Mouse (Mus musculus): ENCODE data around the gene Fem1a. TPM values are rescaled to one million over a fixed set of nuclear protein-coding genes. Genes with fewer than 3 reads are reported as not detected.

Gene Fem1a
- polyA plus RNA-seq, 1 experiment from 2014 or later: 17.2 TPM

DNA sequence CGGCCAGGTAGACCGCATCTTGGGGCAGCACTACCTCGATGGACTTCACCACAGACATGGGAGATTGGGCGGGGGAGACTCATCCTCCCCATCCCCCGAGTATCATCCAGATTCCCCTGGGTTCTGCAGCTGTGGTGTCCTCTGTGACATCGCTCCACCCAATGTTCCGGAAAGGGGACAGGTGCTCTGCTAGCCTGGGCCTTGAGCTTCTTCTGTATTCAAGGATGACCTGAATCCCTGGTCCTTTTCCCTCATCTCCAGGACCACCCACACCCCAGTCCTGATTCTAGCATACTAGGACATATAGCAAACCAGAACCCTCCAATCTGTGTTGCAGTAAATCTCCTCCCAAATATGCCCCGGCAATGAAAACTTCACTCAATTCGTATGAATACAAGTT, 43.6 kb downstream of the Fem1a start, which contains the start of gene Arrdc5:
Arrdc5 (minus strand) TSS at position 101 of the 400 bp plus-strand sequence.
- ChIA-PET CTCF (interaction anchor here (1.5 kb wide), 1 partner anchor 9 kb away, joined by 4 read pairs; no protein-coding TSS in a partner anchor), POLR2A (interaction anchor here (0.9 kb wide), 1 partner anchor 9 kb away, joined by 4 read pairs; no protein-coding TSS in a partner anchor)
- DNase-seq (ENCODE audit: low read depth, low spot score): no peak
- H3K27me3 ChIP-seq: no peaks in the 10 kb centered on the region
- in situ Hi-C loops (cut with MboI; ENCODE audit: low pct_unique_long_range_greater_than_20kb): no loop called here
- TF ChIP-seq CTCF (IDR thresholded peaks at IDR 0.05): no peak
- no peak for ATAC-seq

DNA sequence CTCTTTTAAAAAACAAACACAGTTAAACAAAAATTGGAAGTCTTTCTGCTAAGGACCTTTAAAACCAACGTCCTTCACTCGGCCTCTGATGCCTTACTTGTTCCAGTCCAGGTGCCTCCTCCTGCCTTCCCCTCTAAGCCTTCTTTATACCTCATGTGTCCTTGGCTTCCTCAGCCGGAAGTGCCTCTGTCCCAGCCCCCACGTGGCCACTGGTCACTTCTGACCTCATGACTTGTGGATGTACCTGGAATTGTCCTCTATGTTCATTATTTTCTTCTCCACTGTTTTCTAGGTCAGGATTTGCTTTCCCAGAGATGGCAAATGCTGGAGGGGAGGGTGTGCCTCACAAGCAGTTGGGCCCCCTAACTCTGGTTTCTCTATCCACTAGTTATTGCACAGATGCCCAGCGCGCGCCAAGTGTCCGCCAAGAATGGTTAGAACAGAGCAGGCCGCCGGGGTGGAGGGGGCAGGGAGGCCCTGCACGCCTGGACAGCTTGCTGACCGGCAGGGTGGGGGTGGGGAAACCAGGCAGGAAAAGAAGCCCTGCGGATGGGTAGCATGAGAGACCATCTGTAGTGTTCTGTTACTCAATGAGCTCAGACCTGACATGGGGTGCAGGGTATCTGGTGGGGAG, 45.9 kb downstream of the Fem1a start:
- DNase-seq (ENCODE audit: low read depth, low spot score): no peak
- no peak for TF ChIP-seq CTCF (IDR thresholded peaks at IDR 0.05)
- ATAC-seq: no peak
- in situ Hi-C loops (cut with MboI; ENCODE audit: low pct_unique_long_range_greater_than_20kb): no loop called here
- POLR2A ChIA-PET: interaction anchor here (1.6 kb wide), 1 partner anchor 10 kb away, joined by 6 read pairs; the partner anchor contains the start of gene Plin3
- CTCF ChIA-PET: interaction anchor here (1.8 kb wide), 1 partner anchor 12 kb away, joined by 5 read pairs; no protein-coding TSS in a partner anchor
- no peaks in the 10 kb centered on the region for H3K27me3 ChIP-seq

DNA sequence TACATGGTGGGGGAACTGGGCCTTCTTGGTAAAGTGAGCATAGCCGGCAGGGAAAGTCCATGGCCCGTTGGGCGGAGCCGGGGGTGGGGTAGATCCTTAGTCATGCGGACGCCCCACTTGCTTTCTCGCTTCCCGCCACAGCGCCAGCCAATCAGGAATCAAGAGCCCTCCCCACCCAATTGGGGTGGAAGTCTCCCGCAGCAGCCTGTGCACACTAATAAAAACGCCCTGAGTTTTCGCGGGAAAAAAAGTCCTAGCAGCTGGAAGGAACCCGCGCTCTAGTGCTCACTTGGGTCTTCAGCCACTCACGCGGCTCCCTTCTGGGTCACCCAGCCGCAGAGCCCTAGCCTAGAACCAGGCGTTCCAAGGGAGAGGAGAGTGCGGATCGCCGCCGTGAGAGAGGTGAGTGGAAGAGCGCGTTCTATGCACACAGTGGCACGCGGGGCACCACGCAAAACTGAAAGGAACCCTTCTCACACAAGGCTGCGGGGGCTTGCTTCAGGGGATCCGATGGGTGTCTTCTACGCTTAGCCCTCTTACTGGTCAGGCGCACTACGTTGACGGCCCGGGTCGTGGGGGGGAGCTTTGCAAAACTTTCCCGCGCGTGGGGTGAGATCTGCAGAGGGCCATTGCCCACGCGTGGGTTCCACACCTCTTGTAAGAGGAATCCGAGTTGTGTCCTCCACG, 46.7 kb downstream of the Fem1a start, which contains the start of gene Uhrf1:
Uhrf1 (plus strand) TSS at position 162 of the 687 bp plus-strand sequence.
- ATAC-seq: peak; percentile 15
- DNase-seq (ENCODE audit: low read depth, low spot score): no peak
- TF ChIP-seq CTCF (IDR thresholded peaks at IDR 0.05): no peak
- CTCF ChIA-PET: interaction anchor here (1.8 kb wide), 1 partner anchor 13 kb away, joined by 5 read pairs; no protein-coding TSS in a partner anchor
- no peaks in the 10 kb centered on the region for H3K27me3 ChIP-seq
- POLR2A ChIA-PET: interaction anchor here (1.0 to 1.6 kb wide), 2 partner anchors 11 to 14 kb away, joined by 3 to 6 read pairs; partner anchors contain the start of gene Plin3
- in situ Hi-C loops (cut with MboI; ENCODE audit: low pct_unique_long_range_greater_than_20kb): no loop called here

- in situ Hi-C loops (cut with MboI; ENCODE audit: low pct_unique_long_range_greater_than_20kb): no loop called here
- CTCF ChIA-PET: interaction anchor here (1.8 kb wide), 1 partner anchor 13 kb away, joined by 5 read pairs; no protein-coding TSS in a partner anchor
- ATAC-seq (peak; percentile 95), DNase-seq (ENCODE audit: low read depth, low spot score) (no peak)
- POLR2A ChIA-PET: interaction anchor here (1.0 to 1.6 kb wide), 2 partner anchors 13 to 15 kb away, joined by 3 to 5 read pairs; no protein-coding TSS in a partner anchor
- no peak for TF ChIP-seq CTCF (IDR thresholded peaks at IDR 0.05)
- no peaks in the 10 kb centered on the region for H3K27me3 ChIP-seq
Observed at GRCm38 (mm10) chr17:56303847-56304586, 47.4 kb downstream of the Fem1a start.

DNA sequence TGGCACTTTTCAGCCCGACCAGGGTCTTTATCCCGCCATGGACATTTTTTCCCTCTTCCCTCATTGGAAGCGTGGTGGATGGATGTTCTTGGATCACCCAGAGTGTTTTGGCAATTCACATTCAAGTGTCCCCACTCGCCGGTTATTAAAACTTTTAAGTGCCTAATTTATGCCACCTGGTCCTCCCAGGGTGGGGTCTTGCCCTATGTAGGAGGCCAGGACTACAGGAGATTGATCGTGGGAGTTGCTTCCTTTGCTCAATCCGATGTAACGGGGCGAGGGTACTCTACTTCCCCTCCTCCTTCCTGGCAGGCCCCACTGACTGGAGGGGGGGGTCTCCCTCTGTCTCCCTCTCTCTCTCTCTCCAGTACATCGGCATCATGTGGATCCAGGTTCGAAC, 48.1 kb downstream of the Fem1a start:
- CTCF ChIA-PET: interaction anchor here (0.8 to 0.9 kb wide), 2 partner anchors 15 to 42 kb away, joined by 3 read pairs; no protein-coding TSS in a partner anchor
- DNase-seq (ENCODE audit: low read depth, low spot score) (no peak), ATAC-seq (no peak)
- H3K27me3 ChIP-seq: no peaks in the 10 kb centered on the region
- POLR2A ChIA-PET: interaction anchor here (0.6 to 1.6 kb wide), 3 partner anchors 13 to 280 kb away, joined by 3 to 5 read pairs (median 3); no protein-coding TSS in a partner anchor
- in situ Hi-C loops (cut with MboI; ENCODE audit: low pct_unique_long_range_greater_than_20kb): no loop called here
- TF ChIP-seq CTCF (IDR thresholded peaks at IDR 0.05): no peak

GRCm38 (mm10) chr17:56305156-56305555, 48.5 kb downstream of the Fem1a start:
- CTCF ChIA-PET: interaction anchor here (0.8 to 0.9 kb wide), 2 partner anchors 15 to 42 kb away, joined by 3 read pairs; no protein-coding TSS in a partner anchor
- ATAC-seq (no peak), DNase-seq (ENCODE audit: low read depth, low spot score) (no peak)
- H3K27me3 ChIP-seq: no peaks in the 10 kb centered on the region
- in situ Hi-C loops (cut with MboI; ENCODE audit: low pct_unique_long_range_greater_than_20kb): no loop called here
- TF ChIP-seq CTCF (IDR thresholded peaks at IDR 0.05): no peak
- POLR2A ChIA-PET: interaction anchor here (0.6 to 1.6 kb wide), 3 partner anchors 14 to 280 kb away, joined by 3 to 5 read pairs (median 3); no protein-coding TSS in a partner anchor

- DNase-seq (ENCODE audit: low read depth, low spot score) (no peak), ATAC-seq (no peak)
- no peaks in the 10 kb centered on the region for H3K27me3 ChIP-seq
- CTCF ChIA-PET: interaction anchor here (0.8 to 1.2 kb wide), 5 partner anchors 14 to 45 kb away, joined by 3 to 4 read pairs (median 3); no protein-coding TSS in a partner anchor
- POLR2A ChIA-PET: no interaction called here
- in situ Hi-C loops (cut with MboI; ENCODE audit: low pct_unique_long_range_greater_than_20kb): no loop called here
- no peak for TF ChIP-seq CTCF (IDR thresholded peaks at IDR 0.05)
Observed at GRCm38 (mm10) chr17:56305826-56306225, 49.2 kb downstream of the Fem1a start.

DNA sequence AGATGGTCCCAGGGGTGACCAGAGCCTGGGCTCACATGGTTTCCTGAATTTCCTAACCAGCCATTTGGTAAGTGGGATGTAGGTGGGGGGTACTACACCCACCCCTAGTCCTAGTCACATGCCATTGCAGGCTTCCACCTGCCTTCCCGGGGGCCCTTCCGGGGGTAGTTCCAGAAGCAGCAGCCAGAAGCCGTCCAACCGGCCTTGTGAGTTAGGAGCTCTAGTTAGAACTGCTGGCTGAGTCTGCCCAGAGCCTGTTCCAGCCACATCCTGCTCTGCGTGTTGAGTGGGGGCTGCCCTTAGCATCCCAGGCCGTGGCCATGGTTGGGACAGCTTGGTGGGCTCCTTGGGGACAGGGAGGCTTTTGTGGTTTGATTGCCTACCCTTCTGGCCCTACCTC, 51.5 kb downstream of the Fem1a start:
- in situ Hi-C loops (cut with MboI; ENCODE audit: low pct_unique_long_range_greater_than_20kb): no loop called here
- CTCF ChIA-PET: interaction anchor here (1.5 to 1.8 kb wide), 2 partner anchors 17 to 26 kb away, joined by 5 to 8 read pairs; no protein-coding TSS in a partner anchor
- H3K27me3 ChIP-seq: no peaks in the 10 kb centered on the region
- ATAC-seq: no peak
- DNase-seq (ENCODE audit: low read depth, low spot score): no peak
- TF ChIP-seq CTCF (IDR thresholded peaks at IDR 0.05): no peak
- POLR2A ChIA-PET: interaction anchor here (0.7 to 0.9 kb wide), 2 partner anchors 18 to 280 kb away, joined by 3 read pairs; partner anchors contain the start of gene Kdm4b

- CTCF ChIA-PET: no interaction called here
- POLR2A ChIA-PET: no interaction called here
- H3K27me3 ChIP-seq: no peaks in the 10 kb centered on the region
- in situ Hi-C loops (cut with MboI; ENCODE audit: low pct_unique_long_range_greater_than_20kb): no loop called here
- DNase-seq (ENCODE audit: low read depth, low spot score) (no peak), ATAC-seq (no peak)
- no peak for TF ChIP-seq CTCF (IDR thresholded peaks at IDR 0.05)
Observed at GRCm38 (mm10) chr17:56309191-56309945, 52.8 kb downstream of the Fem1a start.

Other genes with a start within 250 kb of the Fem1a start
- 85.2 TPM for gene Sh3gl1, start 220.2 kb upstream of the Fem1a start, polyA plus RNA-seq (2021)
- 18.0 TPM for gene Chaf1a, start 216.4 kb upstream of the Fem1a start, polyA plus RNA-seq (2021)
- gene Ubxn6, start 181.8 kb upstream of the Fem1a start, polyA plus RNA-seq (2021): 66.0 TPM
- gene Hdgfl2, start 177.2 kb upstream of the Fem1a start, polyA plus RNA-seq (2021): 117 TPM
- 7.1 TPM for gene Plin4, start 147.0 kb upstream of the Fem1a start, polyA plus RNA-seq (2021)
- 0.55 TPM for gene Plin5, start 139.2 kb upstream of the Fem1a start, polyA plus RNA-seq (2021)
- gene Lrg1, start 134.8 kb upstream of the Fem1a start, polyA plus RNA-seq (2021): 0.08 TPM
- 2.0 TPM for gene Sema6b, start 116.5 kb upstream of the Fem1a start, polyA plus RNA-seq (2021)
- 2.0 TPM for gene Tnfaip8l1, start 94.3 kb upstream of the Fem1a start, polyA plus RNA-seq (2021)
- gene Mydgf, start 72.9 kb upstream of the Fem1a start, polyA plus RNA-seq (2021): 96.5 TPM
- 58.5 TPM for gene Dpp9, start 37.9 kb upstream of the Fem1a start, polyA plus RNA-seq (2021)
- gene Ticam1, start 20.0 kb downstream of the Fem1a start, polyA plus RNA-seq (2021): 23.9 TPM
- gene Plin3, start 36.1 kb downstream of the Fem1a start, polyA plus RNA-seq (2021): 82.5 TPM
- not detected for gene Arrdc5, start 43.5 kb downstream of the Fem1a start, polyA plus RNA-seq (2021)
- gene Uhrf1, start 46.5 kb downstream of the Fem1a start, polyA plus RNA-seq (2021): 44.3 TPM
- gene Kdm4b, start 69.3 kb downstream of the Fem1a start, polyA plus RNA-seq (2021): 29.1 TPM
- 240 TPM for gene Ptprs, start 219.7 kb downstream of the Fem1a start, polyA plus RNA-seq (2021)